Mouse (Mus musculus) central nervous system, embryonic 18 days (tissue): ENCODE measurements around the gene Ccdc97. TPM values are rescaled to one million over a fixed set of nuclear protein-coding genes. Genes with fewer than 3 reads are reported as not detected.

ENCODE experiments used
- polyA plus RNA-seq: library from polyadenylated mRNA; depleted of rRNA; stranded (reverse); fragments of >200 nt; gene quantifications from 2 replicates; pipeline ENCODE4 v1.2.3, GENCODE M21; 2012; rRNA removed

Gene Ccdc97
- 50.1 and 54.6 TPM in 2 replicates for polyA plus RNA-seq

GRCm38 (mm10) chr7:25718788-25719417 lies at the start of gene Ccdc97:
Ccdc97 (minus strand) TSS chr7:25719088.

GRCm38 (mm10) chr7:25754738-25755467 lies 36.0 kb upstream of the Ccdc97 start, which contains the start of gene Hnrnpul1:
Hnrnpul1 (minus strand) TSS chr7:25754757.

GRCm38 (mm10) chr7:25686680-25687531 lies 32.0 kb downstream of the Ccdc97 start, which contains the start of gene Tgfb1:
Tgfb1 (plus strand) TSS chr7:25687002.

GRCm38 (mm10) chr7:25680514-25681258 lies 38.2 kb downstream of the Ccdc97 start, which contains the start of gene B9d2:
B9d2 (plus strand) TSS chr7:25680780.

GRCm38 (mm10) chr7:25674719-25675300 lies 44.1 kb downstream of the Ccdc97 start, which contains the start of gene Tmem91:
Tmem91 (minus strand) TSS chr7:25675166.

Other genes with a start within 250 kb of the Ccdc97 start
- 0.78 and 1.1 TPM in 2 replicates for gene Ceacam1, start 241.5 kb downstream of the Ccdc97 start, polyA plus RNA-seq
- not detected in 2 replicates for gene Ceacam2, start 179.2 kb downstream of the Ccdc97 start, polyA plus RNA-seq
- gene Erich4, start 103.2 kb downstream of the Ccdc97 start, polyA plus RNA-seq, result not detected in 2 replicates
- 44.1 and 44.4 TPM in 2 replicates for gene Dmac2, start 99.7 kb downstream of the Ccdc97 start, polyA plus RNA-seq
- 0.56 and 1.0 TPM in 2 replicates for gene B3gnt8, start 92.4 kb downstream of the Ccdc97 start, polyA plus RNA-seq
- gene Bckdha, start 60.1 kb downstream of the Ccdc97 start, polyA plus RNA-seq, result 50.0 and 52.9 TPM in 2 replicates
- 29.8 and 29.9 TPM in 2 replicates for gene Exosc5, start 59.9 kb downstream of the Ccdc97 start, polyA plus RNA-seq
- 56.5 and 65.5 TPM in 2 replicates for gene Tmem91, start 43.9 kb downstream of the Ccdc97 start, polyA plus RNA-seq
- 49.4 and 49.6 TPM in 2 replicates for gene B9d2, start 38.3 kb downstream of the Ccdc97 start, polyA plus RNA-seq
- gene Tgfb1, start 32.1 kb downstream of the Ccdc97 start, polyA plus RNA-seq, result 3.3 and 3.9 TPM in 2 replicates
- gene Hnrnpul1, start 35.7 kb upstream of the Ccdc97 start, polyA plus RNA-seq, result 32.9 and 40.1 TPM in 2 replicates
- 11.3 and 11.6 TPM in 2 replicates for gene Axl, start 69.6 kb upstream of the Ccdc97 start, polyA plus RNA-seq
- gene Cyp2s1, start 97.8 kb upstream of the Ccdc97 start, polyA plus RNA-seq, result 3.7 and 3.8 TPM in 2 replicates
- gene Cyp2b10, start 178.5 kb upstream of the Ccdc97 start, polyA plus RNA-seq, result not detected in 2 replicates